Mouse (Mus musculus) CH12.LX (cell line): Measurements from ENCODE around the gene 1600012H06Rik.

ENCODE experiments used
- CTCF ChIP-seq, 2 experiments: IDR thresholded peaks in 1 of 2; conservative IDR thresholded peaks in 1 of 2; 2 replicates each; pipeline ENCODE4 v1.5.1; 2011 to 2012; ENCODE audit warnings: low read depth in 2 of 2, low read length in 2 of 2, improper control_type of control experiment in 1 of 2, inconsistent platforms in 1 of 2, mild to moderate bottlenecking in 1 of 2, moderate library complexity in 1 of 2
- HCFC1 ChIP-seq: IDR thresholded peaks from 2 replicates; pipeline ENCODE4 v1.6.1; 2012; ENCODE audit warnings: low read depth, mild to moderate bottlenecking, inconsistent platforms, low read length, improper control_type of control experiment
- POLR2A ChIP-seq: IDR thresholded peaks from 2 replicates; pipeline ENCODE4 v1.6.1; 2011; ENCODE audit warnings: low read depth, mild to moderate bottlenecking, improper control_type of control experiment, low read length
- POLR2AphosphoS2 ChIP-seq: IDR thresholded peaks from 2 replicates; pipeline ENCODE4 v1.6.1; 2011; ENCODE audit warnings: low read depth, low read length, improper control_type of control experiment
- SMC3 ChIP-seq: IDR thresholded peaks from 2 replicates; pipeline ENCODE4 v1.6.1; 2011; ENCODE audit warnings: low read depth, low read length, improper control_type of control experiment
- USF1 ChIP-seq: IDR thresholded peaks from 2 replicates; pipeline ENCODE4 v1.6.1; 2014; ENCODE audit warnings: low read depth, mild to moderate bottlenecking, inconsistent platforms, low read length, improper control_type of control experiment
- ZC3H11A ChIP-seq: IDR thresholded peaks from 2 replicates; pipeline ENCODE4 v1.6.1; 2012; ENCODE audit warnings: low read depth, mild to moderate bottlenecking, inconsistent platforms, low read length, improper control_type of control experiment
- ZKSCAN1 ChIP-seq: IDR thresholded peaks from 2 replicates; pipeline ENCODE4 v1.6.1; 2012; ENCODE audit warnings: low read depth, inconsistent platforms, low read length, improper control_type of control experiment, borderline replicate concordance

GRCm38 (mm10) chr17:14944551-14944950 lies 1.6 kb downstream of the 1600012H06Rik start:
- TF ChIP-seq ZC3H11A (no peak), POLR2A (no peak), CTCF (conservative IDR thresholded peaks at IDR 0.05 in 1 of 2, IDR thresholded peaks at IDR 0.05 in 1 of 2; ENCODE audit: low read depth in 2 of 2, low read length in 2 of 2) (no peak), HCFC1 (no peak), POLR2AphosphoS2 (no peak), SMC3 (no peak), USF1 (no peak), ZKSCAN1 (no peak)
